Mouse (Mus musculus): Measurements from ENCODE around the gene Slc38a2. TPM values are rescaled to one million over a fixed set of nuclear protein-coding genes. Genes with fewer than 3 reads are reported as not detected.
A peak's percentile ranks its signal among the peaks of the same experiment; 100 is the strongest.

The Slc38a2 gene
- polyA plus RNA-seq, 1 experiment from 2014 or later, result 165 TPM

GRCm38 (mm10) chr15:96716371-96716770, 16.8 kb upstream of the Slc38a2 start:
- 89% methylated on average over 4 of the region's 4 CpGs for WGBS
- no peak overlapping the region for H3K4me2 ChIP-seq (replicated peaks)

GRCm38 (mm10) chr15:96715692-96716080, 16.2 kb upstream of the Slc38a2 start:
- Histone ChIP-seq H3K4me2 (replicated peaks) (no peak overlapping the region), H3K4me3 (no peak overlapping the region), H3K36me3 (no peaks in the 10 kb centered on the region), H3K9ac (no peak overlapping the region), H3K27me3 (no peaks in the 10 kb centered on the region), H3K9me3 (no peaks in the 10 kb centered on the region), H3K4me1 (peaks cover 17% of the 10 kb centered on the region), H3K27ac (no peak overlapping the region)
- WGBS, result 91% methylated on average over 7 of the region's 7 CpGs
- no peak for ATAC-seq (ENCODE audit: low FRiP score, low read depth)

More at GRCm38 (mm10) chr15:96716371-96716770, 16.8 kb upstream of the Slc38a2 start:
- Histone ChIP-seq H3K36me3 (no peaks in the 10 kb centered on the region), H3K9ac (no peak overlapping the region), H3K27ac (no peak overlapping the region), H3K4me3 (no peak overlapping the region), H3K9me3 (no peaks in the 10 kb centered on the region), H3K27me3 (no peaks in the 10 kb centered on the region), H3K4me1 (peaks cover 12% of the 10 kb centered on the region; the same call in 1 of the 2 replicates)
- no peak for ATAC-seq (ENCODE audit: low FRiP score, low read depth)

GRCm38 (mm10) chr15:96715079-96715691, 15.7 kb upstream of the Slc38a2 start:
- Histone ChIP-seq H3K4me1 (peaks cover 21% of the 10 kb centered on the region), H3K36me3 (no peaks in the 10 kb centered on the region), H3K4me2 (replicated peaks) (no peak overlapping the region), H3K9ac (no peak overlapping the region), H3K27ac (no peak overlapping the region), H3K9me3 (no peaks in the 10 kb centered on the region), H3K27me3 (no peaks in the 10 kb centered on the region), H3K4me3 (no peak overlapping the region)
- 96% methylated on average over 9 of the region's 9 CpGs for WGBS
- no peak for ATAC-seq (ENCODE audit: low FRiP score, low read depth)

DNA sequence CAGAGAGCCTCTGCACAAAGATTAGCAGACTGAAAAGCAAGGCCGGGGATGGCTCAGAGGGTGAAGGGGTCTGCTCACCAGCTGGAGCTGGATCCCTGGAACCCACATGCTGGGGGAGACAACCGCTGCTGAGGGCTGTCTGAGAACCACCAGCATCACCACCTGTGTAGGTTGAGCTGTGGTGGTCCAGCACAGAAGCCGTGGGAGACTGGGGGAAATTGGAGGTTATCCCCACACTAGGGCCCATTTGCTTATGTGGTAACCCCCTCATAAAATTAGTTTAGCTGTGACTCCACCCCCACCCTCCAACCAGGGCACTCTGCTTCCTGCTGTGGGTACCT, 15.1 kb upstream of the Slc38a2 start:
- no peak overlapping the region for H3K4me3 ChIP-seq
- WGBS, result 78% methylated on average over 3 of the region's 3 CpGs

DNA sequence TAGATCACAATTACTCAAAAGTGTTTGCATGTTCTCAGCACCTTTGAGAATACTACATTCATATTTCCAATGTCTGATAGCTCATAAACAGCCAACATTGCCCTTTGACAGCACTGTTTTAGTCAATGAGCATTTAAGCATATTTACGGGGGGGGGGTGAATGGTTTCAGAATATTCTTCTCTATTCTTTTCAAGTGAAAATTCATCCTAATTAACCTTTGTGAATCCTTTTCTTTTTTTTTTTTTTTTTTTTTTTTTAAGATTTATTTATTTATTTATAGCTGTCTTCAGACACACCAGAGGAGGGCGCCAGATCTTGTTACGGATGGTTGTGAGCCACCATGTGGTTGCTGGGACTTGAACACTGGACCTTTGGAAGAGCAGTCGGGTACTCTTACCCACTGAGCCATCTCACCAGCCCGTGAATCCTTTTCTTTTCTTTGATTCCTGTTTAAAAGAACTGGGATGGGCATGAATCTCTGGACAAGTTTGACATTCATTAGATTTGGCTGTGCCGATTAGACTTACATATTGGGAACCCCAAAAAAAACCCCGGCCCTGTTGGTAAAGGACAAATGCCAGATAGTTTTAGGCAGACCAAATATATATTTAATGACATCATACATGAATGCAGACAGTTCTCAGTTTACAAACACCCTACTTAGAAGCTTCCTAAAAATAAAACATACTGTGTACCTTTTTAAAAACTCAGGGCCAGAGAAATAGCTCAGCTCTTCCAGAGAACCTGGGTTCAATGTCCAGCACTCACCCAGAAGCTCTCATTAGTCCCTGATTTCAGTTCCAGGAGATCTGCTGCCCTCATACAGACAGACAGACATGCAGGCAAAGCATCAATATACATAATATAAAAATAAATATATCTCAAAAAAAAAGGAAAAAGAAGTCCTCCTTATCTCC, 14.5 kb upstream of the Slc38a2 start:
- Histone ChIP-seq H3K9ac (no peak overlapping the region), H3K4me3 (no peak overlapping the region), H3K27ac (no peak overlapping the region), H3K4me1 (peaks cover 22% of the 10 kb centered on the region), H3K36me3 (no peaks in the 10 kb centered on the region), H3K27me3 (no peaks in the 10 kb centered on the region), H3K9me3 (no peaks in the 10 kb centered on the region), H3K4me2 (replicated peaks) (no peak overlapping the region)
- WGBS, result 93% methylated on average over 7 of the region's 7 CpGs
- ATAC-seq (ENCODE audit: low FRiP score, low read depth), result no peak

More for the DNA sequence above, 15.1 kb upstream of the Slc38a2 start:
- Histone ChIP-seq H3K4me2 (replicated peaks) (no peak overlapping the region), H3K9me3 (no peaks in the 10 kb centered on the region), H3K27ac (no peak overlapping the region), H3K9ac (no peak overlapping the region), H3K4me1 (peaks cover 21% of the 10 kb centered on the region), H3K36me3 (no peaks in the 10 kb centered on the region), H3K27me3 (no peaks in the 10 kb centered on the region)
- ATAC-seq (ENCODE audit: low FRiP score, low read depth), result no peak

GRCm38 (mm10) chr15:96712338-96712737, 12.8 kb upstream of the Slc38a2 start:
- H3K4me1 ChIP-seq, result peaks cover 30% of the 10 kb centered on the region
- no peak overlapping the region for H3K27ac ChIP-seq
- ATAC-seq (ENCODE audit: low FRiP score, low read depth), result no peak
- WGBS, result 94% methylated on average over 5 of the region's 5 CpGs
- H3K27me3 ChIP-seq, result no peaks in the 10 kb centered on the region
- no peak overlapping the region for H3K4me2 ChIP-seq (replicated peaks)
- H3K9ac ChIP-seq, result no peak overlapping the region
- no peaks in the 10 kb centered on the region for H3K36me3 ChIP-seq
- no peak overlapping the region for H3K4me3 ChIP-seq
- H3K9me3 ChIP-seq, result no peaks in the 10 kb centered on the region

DNA sequence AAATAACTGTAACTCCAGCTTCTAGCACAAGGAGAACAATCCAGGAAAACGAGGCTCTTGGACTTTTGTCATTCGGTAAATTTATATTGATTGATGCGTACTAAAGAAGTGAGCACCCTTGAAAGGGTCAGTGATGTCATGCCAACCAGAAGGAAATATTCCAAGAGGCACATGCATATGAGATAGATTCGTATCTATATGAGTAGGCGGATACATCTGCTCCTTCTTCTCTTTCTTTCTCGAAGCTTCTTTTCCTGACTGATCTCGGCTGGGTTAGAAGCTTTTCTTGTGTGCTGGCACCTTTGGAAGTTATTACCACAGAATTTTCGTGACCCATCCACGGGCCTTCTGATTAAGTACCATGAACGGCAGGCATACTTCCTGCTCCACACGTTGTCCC, 12.1 kb upstream of the Slc38a2 start:
- 81% methylated on average over 11 of the region's 11 CpGs for WGBS
- no peak overlapping the region for H3K4me2 ChIP-seq (replicated peaks)
- no peaks in the 10 kb centered on the region for H3K9me3 ChIP-seq
- H3K27me3 ChIP-seq, result no peaks in the 10 kb centered on the region
- no peak for ATAC-seq (ENCODE audit: low FRiP score, low read depth)
- H3K4me1 ChIP-seq, result peaks cover 24% of the 10 kb centered on the region
- H3K36me3 ChIP-seq, result no peaks in the 10 kb centered on the region
- no peak overlapping the region for H3K4me3 ChIP-seq
- H3K27ac ChIP-seq, result no peak overlapping the region; the same call in 1 of the 2 replicates
- no peak overlapping the region for H3K9ac ChIP-seq

GRCm38 (mm10) chr15:96710352-96711114, 11.0 kb upstream of the Slc38a2 start:
- Histone ChIP-seq H3K9me3 (no peaks in the 10 kb centered on the region), H3K4me2 (replicated peaks) (peak overlapping the region; percentile 72), H3K27ac (peak overlapping the region; percentile 98), H3K4me3 (peak overlapping the region; percentile 59), H3K36me3 (no peaks in the 10 kb centered on the region), H3K27me3 (no peaks in the 10 kb centered on the region), H3K4me1 (peaks cover 24% of the 10 kb centered on the region), H3K9ac (peak overlapping the region; percentile 80)
- 12% methylated on average over 15 of the region's 15 CpGs for WGBS
- peak; percentile 4; the same call in 1 of the 2 replicates for ATAC-seq (ENCODE audit: low FRiP score, low read depth)

- no peaks in the 10 kb centered on the region for H3K9me3 ChIP-seq
- H3K27ac ChIP-seq, result peak overlapping the region; percentile 98
- under 1% methylated on average over 77 of the region's 80 CpGs for WGBS
- H3K9ac ChIP-seq, result peak overlapping the region; percentile 80
- no peaks in the 10 kb centered on the region for H3K36me3 ChIP-seq
- no peaks in the 10 kb centered on the region for H3K27me3 ChIP-seq
- H3K4me1 ChIP-seq, result peaks cover 24% of the 10 kb centered on the region
- ATAC-seq (ENCODE audit: low FRiP score, low read depth), result peak; percentile 89
- H3K4me3 ChIP-seq, result peak overlapping the region; percentile 59
- H3K4me2 ChIP-seq (replicated peaks), result peak overlapping the region; percentile 72
These were observed 10.2 kb upstream of the Slc38a2 start for GRCm38 (mm10) chr15:96709491-96710351.

GRCm38 (mm10) chr15:96708976-96709490, 9.5 kb upstream of the Slc38a2 start:
- Histone ChIP-seq H3K27me3 (no peaks in the 10 kb centered on the region), H3K4me1 (peaks cover 24% of the 10 kb centered on the region), H3K9ac (peak overlapping the region; percentile 80), H3K27ac (peak overlapping the region; percentile 98), H3K4me2 (replicated peaks) (peak overlapping the region; percentile 72), H3K9me3 (no peaks in the 10 kb centered on the region), H3K4me3 (peak overlapping the region; percentile 59), H3K36me3 (no peaks in the 10 kb centered on the region)
- peak; percentile 14 for ATAC-seq (ENCODE audit: low FRiP score, low read depth)
- 16% methylated on average over 14 of the region's 14 CpGs for WGBS

DNA sequence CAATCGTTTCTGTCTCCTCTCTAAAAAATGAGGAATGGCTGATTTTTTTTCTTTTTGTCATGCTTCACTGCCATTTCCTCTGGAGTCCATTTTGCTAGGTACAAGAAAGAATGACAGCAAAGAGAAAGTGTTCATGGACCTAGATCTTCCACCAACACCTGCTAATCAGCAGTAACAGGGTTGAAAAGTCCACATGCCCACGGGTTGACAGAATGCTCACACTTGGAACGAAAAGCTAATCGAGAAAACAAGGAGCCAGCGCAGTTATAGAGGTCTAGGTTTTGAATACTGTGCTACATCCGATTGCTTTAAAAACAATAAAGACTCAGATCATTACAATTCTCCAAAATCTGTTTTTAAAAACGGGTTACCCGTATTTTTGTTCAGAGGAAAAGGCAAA, 8.9 kb upstream of the Slc38a2 start:
- no peak for ATAC-seq (ENCODE audit: low FRiP score, low read depth)

More for the DNA sequence above, 8.9 kb upstream of the Slc38a2 start:
- no peaks in the 10 kb centered on the region for H3K27me3 ChIP-seq
- H3K36me3 ChIP-seq, result no peaks in the 10 kb centered on the region
- H3K4me3 ChIP-seq, result no peak overlapping the region
- no peak overlapping the region for H3K27ac ChIP-seq
- peaks cover 24% of the 10 kb centered on the region for H3K4me1 ChIP-seq
- H3K4me2 ChIP-seq (replicated peaks), result peak overlapping the region; percentile 72; the same call in 1 of the 2 replicates
- 85% methylated on average over 8 of the region's 8 CpGs for WGBS
- no peak overlapping the region for H3K9ac ChIP-seq
- H3K9me3 ChIP-seq, result no peaks in the 10 kb centered on the region

All from limb, embryonic 13.5 days (tissue).